Mouse (Mus musculus) forebrain, postnatal 0 days (tissue): Measurements from ENCODE around the gene Gm5941. TPM values are rescaled to one million over a fixed set of nuclear protein-coding genes. Genes with fewer than 3 reads are reported as not detected.
"Not testable (repeated sequence)": the region's sequence is repeated elsewhere in the genome, so short reads cannot be mapped to it uniquely, and the experiment has no call there.

ENCODE experiments used
- ATAC-seq: fragments of 200-750 bp; cut with Nextera tagmentation; 2 replicates; pipeline ENCODE4 v1.8.0; 2017; ENCODE audit warnings: mild to moderate bottlenecking, moderate library complexity
- DNase-seq: peaks from one replicate; pipeline ENCODE4 v3.0.0-alpha.2; 2015
- H3K27ac ChIP-seq: fragments of 300-500 bp; sonication (generic); 2 replicates; pipeline ENCODE4 v1.5.1; 2014; ENCODE audit warnings: low read depth, mild to moderate bottlenecking, antibody characterized with exemption, low read length, moderate library complexity, mixed read lengths
- H3K27me3 ChIP-seq: fragments of 300-500 bp; sonication (generic); 2 replicates; pipeline ENCODE4 v1.6.1; 2014; ENCODE audit warnings: mild to moderate bottlenecking, low read length, mixed read lengths; ENCODE audit not compliant: insufficient read depth
- H3K36me3 ChIP-seq: fragments of 300-500 bp; sonication (generic); 2 replicates; pipeline ENCODE4 v1.6.1; 2014; ENCODE audit warnings: mild to moderate bottlenecking, moderate library complexity; ENCODE audit not compliant: insufficient read depth
- H3K4me1 ChIP-seq: fragments of 300-500 bp; sonication (generic); 2 replicates; pipeline ENCODE4 v1.6.1; 2014; ENCODE audit warnings: antibody characterized with exemption; ENCODE audit not compliant: insufficient read depth
- H3K4me2 ChIP-seq: fragments of 300-500 bp; sonication (generic); 2 replicates; pipeline ENCODE4 v1.6.1; 2014; ENCODE audit warnings: low read depth, mild to moderate bottlenecking, moderate library complexity
- H3K4me3 ChIP-seq: fragments of 300-500 bp; sonication (generic); 2 replicates; pipeline ENCODE4 v1.5.1; 2014; ENCODE audit warnings: low read depth, low read length, mixed read lengths
- H3K9ac ChIP-seq: fragments of 300-500 bp; sonication (generic); 2 replicates; pipeline ENCODE4 v1.6.1; 2014; ENCODE audit warnings: mild to moderate bottlenecking
- H3K9me3 ChIP-seq: fragments of 300-500 bp; sonication (generic); 2 replicates; pipeline ENCODE4 v1.6.1; 2016; ENCODE audit warnings: low read length
- CTCF ChIP-seq: sonication (generic); IDR thresholded peaks from 2 replicates; pipeline ENCODE4 v1.5.1; 2016; ENCODE audit warnings: antibody characterized with exemption, control low read depth, low read depth
- whole genome bisulfite sequencing: fragments of 180-500 bp; shearing (Covaris S2); extraction: QIAGEN DNeasy Blood & Tissue Kit; methylation state at CpG from one replicate; pipeline ENCODE4 v1.1.7; 2014; 5-methylcytosine and 5-hydroxymethylcytosine counted together
- polyA plus RNA-seq: library from polyadenylated mRNA; unstranded; fragments of >200 nt; fragmentation: Nextera tagmentation; extraction: Ambion mirVana; gene quantifications from 2 replicates; pipeline ENCODE4 v1.2.1, GENCODE M21; 2015
- total RNA-seq: library from RNA; depleted of rRNA; stranded (reverse); fragments of >200 nt; gene quantifications from 2 replicates; pipeline ENCODE4 v1.2.3, GENCODE M21; 2014; rRNA removed

Gm5941 gene
- not detected in 2 replicates for total RNA-seq
- polyA plus RNA-seq = not detected in 2 replicates

GRCm38 (mm10) chrX:92489649-92490048 lies at the start of gene Gm5941:
Gene Gm5941, plus strand, starts transcription at chrX:92489949.
- H3K4me3 ChIP-seq, H3K4me1 ChIP-seq, H3K27ac ChIP-seq, DNase-seq, H3K36me3 ChIP-seq, ATAC-seq, H3K4me2 ChIP-seq, H3K9me3 ChIP-seq, H3K9ac ChIP-seq, H3K27me3 ChIP-seq: not testable (repeated sequence)
- 89% methylated on average over 4 of the region's 4 CpGs for WGBS

DNA sequence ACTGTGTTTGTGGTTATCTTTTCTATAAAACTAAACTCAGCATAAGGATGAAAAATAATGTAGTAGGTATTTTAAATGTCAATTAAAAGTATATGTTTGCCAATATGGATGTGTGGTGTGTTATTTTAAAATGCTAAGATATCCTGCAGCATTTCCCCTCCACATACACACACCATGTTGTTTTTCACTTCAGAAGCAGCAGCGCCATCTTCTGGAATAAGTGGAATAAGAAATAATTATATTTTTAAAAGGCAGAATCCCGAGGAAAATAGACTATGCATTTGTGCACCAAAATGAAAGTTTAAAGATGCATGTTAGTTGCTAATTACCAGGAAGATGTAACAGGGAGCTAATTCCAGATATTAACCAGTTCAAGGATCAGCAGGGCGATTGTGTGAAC lies 29.3 kb upstream of the Gm5941 start:
- H3K9me3 ChIP-seq = no peaks in the 10 kb centered on the region
- H3K27ac ChIP-seq = no peak overlapping the region
- H3K9ac ChIP-seq = no peak overlapping the region
- no peaks in the 10 kb centered on the region for H3K27me3 ChIP-seq
- peak; percentile 34; the same call in 1 of the 2 replicates for ATAC-seq
- no peaks in the 10 kb centered on the region for H3K4me1 ChIP-seq
- no peak overlapping the region for H3K4me2 ChIP-seq
- DNase-seq = peak; percentile 57
- TF ChIP-seq CTCF = peak; percentile 46
- WGBS = 28% methylated on average over 3 of the region's 3 CpGs
- no peak overlapping the region for H3K4me3 ChIP-seq
- H3K36me3 ChIP-seq = no peaks in the 10 kb centered on the region

DNA sequence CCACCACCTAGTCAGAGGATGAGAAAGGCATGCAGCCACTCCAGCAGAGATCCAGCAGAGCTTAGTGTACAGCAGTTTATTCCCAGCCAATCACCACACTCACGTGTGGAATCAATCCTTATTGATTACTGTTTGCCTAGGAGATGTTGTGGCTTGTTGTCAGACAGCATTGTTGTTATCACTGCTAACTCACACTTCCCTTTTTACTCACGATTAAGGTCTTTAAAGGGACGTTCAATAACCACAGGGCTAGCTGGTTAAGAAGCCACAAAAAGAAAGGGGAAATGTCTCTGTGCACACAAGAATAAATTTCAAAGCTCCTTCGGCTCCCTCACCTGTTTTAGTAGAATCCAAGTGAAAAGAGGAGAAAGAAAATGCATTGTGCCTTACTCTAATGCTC lies 25.0 kb upstream of the Gm5941 start:
- H3K36me3 ChIP-seq = no peaks in the 10 kb centered on the region
- TF ChIP-seq CTCF = no peak
- no peak overlapping the region for H3K9ac ChIP-seq
- no peaks in the 10 kb centered on the region for H3K4me1 ChIP-seq
- WGBS = 62% methylated on average over 4 of the region's 4 CpGs
- H3K27me3 ChIP-seq = no peaks in the 10 kb centered on the region
- H3K4me2 ChIP-seq = no peak overlapping the region
- ATAC-seq (no peak), DNase-seq (no peak)
- H3K9me3 ChIP-seq = no peaks in the 10 kb centered on the region
- H3K27ac ChIP-seq = no peak overlapping the region
- no peak overlapping the region for H3K4me3 ChIP-seq

- Histone ChIP-seq H3K9me3 (no peaks in the 10 kb centered on the region), H3K27ac (no peak overlapping the region), H3K36me3 (no peaks in the 10 kb centered on the region), H3K27me3 (no peaks in the 10 kb centered on the region), H3K4me2 (no peak overlapping the region), H3K4me1 (no peaks in the 10 kb centered on the region), H3K9ac (no peak overlapping the region), H3K4me3 (no peak overlapping the region)
- peak; percentile 64 for ATAC-seq
- no peak for TF ChIP-seq CTCF
- WGBS = 28% methylated on average over 1 of the region's 1 CpGs
- DNase-seq = peak; percentile 18
Measured at GRCm38 (mm10) chrX:92498254-92498653, 8.5 kb downstream of the Gm5941 start.

DNA sequence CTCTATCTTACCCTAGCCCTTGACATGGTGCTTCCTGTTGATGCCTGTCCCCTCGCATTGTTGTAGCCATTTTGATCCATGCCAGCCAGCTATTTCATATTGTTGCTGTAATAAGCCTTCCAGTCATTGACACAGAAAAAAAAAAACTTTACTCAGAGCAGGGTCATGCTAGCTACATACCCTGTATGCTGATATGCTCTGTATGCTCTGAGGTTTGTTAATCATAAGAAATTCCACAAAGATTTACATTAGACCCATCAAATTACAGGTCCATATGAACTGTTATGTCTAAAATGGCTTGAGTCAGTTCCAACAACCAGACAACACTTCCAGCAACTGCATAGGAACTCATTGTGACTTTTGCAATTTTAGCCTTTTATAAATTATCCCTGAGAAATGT lies 38.1 kb downstream of the Gm5941 start:
- Histone ChIP-seq H3K36me3 (no peaks in the 10 kb centered on the region), H3K9ac (no peak overlapping the region), H3K4me1 (no peaks in the 10 kb centered on the region), H3K4me3 (no peak overlapping the region), H3K9me3 (no peaks in the 10 kb centered on the region), H3K27me3 (no peaks in the 10 kb centered on the region), H3K4me2 (no peak overlapping the region), H3K27ac (no peak overlapping the region)
- DNase-seq (no peak), ATAC-seq (no peak)
- WGBS = 81% methylated on average over 1 of the region's 1 CpGs
- TF ChIP-seq CTCF = no peak

Other genes starting within 250 kb of the Gm5941 start
- not detected in 2 replicates for gene Mageb18, start 109.6 kb downstream of the Gm5941 start, total RNA-seq
- not detected in 2 replicates for gene Mageb18, start 109.6 kb downstream of the Gm5941 start, polyA plus RNA-seq